Mouse (Mus musculus) monocyte, adult 2 months (primary cell): Measurements from ENCODE around the gene Cd69.
A peak's percentile ranks its signal among the peaks of the same experiment; 100 is the strongest.

Source experiments
- DNase-seq, 2 experiments: peaks; one replicate each; pipeline ENCODE4 v3.0.0; 2022; ENCODE audit warnings: low spot score in 2 of 2, low read depth in 1 of 2

The Cd69 gene

DNA sequence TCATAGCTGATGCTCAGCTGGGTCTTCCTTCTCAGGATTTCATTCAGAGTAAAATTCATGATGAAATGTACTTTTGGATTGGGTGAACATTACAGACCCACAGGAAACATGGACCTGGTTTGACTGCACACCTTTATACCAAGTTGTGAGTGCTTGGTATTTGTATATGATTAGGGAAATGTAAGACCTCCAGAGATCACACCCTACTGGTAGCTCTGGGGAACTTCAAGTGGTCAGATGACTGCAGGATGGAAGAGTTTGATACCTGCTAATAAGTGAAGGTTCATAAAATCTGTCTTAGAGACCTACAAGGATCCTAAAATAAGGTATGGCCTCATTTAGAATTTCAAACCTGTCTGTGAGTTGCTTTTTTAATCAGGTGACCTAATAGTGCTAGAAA lies 27.0 kb downstream of the Cd69 start:
- DNase-seq: no peak

- no peak for DNase-seq
Observed at GRCm38 (mm10) chr6:129246992-129247391, 28.2 kb downstream of the Cd69 start.

DNA sequence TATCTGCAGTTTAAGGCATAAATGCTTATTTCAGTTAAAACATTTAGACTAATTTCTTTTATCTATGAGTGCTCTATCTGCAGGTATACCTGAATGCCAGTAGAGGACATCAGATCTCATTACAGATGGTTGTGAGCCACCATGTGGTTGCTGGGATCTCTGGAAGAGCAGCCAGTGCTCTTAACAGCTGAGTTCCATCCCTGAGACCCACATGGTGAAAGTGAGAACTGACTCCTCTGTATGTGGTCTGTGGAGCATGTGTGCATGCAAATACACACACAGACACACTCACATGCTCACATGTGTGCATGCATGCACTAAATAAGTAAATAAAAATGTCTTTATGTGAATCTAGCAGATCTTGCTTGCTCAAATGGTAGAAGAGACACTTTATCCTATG lies 29.4 kb downstream of the Cd69 start:
- no peak for DNase-seq

GRCm38 (mm10) chr6:129241907-129242306 lies 33.3 kb downstream of the Cd69 start:
- no peak for DNase-seq

DNA sequence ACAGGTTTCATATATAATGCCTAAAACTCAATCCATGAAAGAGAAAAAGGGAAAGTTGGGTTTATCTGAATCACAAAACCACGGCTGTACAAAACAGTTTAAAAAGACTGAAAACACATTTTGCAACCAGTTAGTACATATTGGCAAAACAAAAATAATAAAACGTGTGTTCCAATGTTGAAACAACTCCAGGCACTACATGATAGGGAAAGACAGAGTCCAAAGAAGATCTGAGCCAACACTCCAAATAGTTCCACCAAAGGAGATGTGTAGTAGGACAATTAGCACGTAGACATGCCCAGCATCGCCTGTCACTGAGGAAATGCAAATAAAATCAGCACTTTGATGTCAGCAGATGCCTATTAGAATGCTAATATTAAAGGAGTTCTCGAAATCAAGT lies 33.8 kb downstream of the Cd69 start:
- DNase-seq: no peak

DNA sequence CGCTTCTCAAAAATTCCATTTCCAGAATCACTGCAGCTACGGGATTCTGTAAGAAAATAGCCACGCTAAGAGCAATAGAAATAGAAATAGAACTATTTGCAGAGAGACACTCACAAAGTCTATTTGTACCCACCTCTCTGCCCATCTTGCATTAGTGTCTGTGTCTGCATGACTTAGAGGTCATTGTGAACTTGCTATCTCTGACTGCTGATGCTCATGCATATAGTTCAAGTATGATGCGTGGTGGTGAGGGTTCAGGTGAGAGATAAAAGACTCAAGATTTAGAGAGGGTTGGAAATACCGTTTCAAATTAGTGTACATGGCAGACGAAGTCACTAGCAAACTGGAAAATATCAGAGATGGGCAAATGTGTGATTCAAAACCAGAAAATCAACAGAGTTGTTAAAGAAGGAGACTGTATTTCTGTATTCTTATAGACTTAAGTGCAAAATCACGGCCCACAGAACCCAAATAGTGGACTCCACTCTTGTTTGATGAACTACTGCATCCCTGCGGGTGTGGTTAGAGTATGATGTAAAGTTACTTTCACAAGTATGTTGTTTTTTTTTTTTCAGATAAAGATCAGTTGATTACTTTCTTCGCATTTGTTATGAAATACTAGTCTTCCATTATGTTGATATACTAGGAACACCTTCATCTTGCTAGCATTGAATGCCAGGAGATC lies 35.5 kb downstream of the Cd69 start:
- no peak for DNase-seq

- DNase-seq: no peak
Observed at GRCm38 (mm10) chr6:129238275-129239038, 36.8 kb downstream of the Cd69 start.

- peak; percentile 55 to 76 for DNase-seq
Observed at GRCm38 (mm10) chr6:129237350-129238274, 37.6 kb downstream of the Cd69 start.

- no peak for DNase-seq
Observed at GRCm38 (mm10) chr6:129236652-129237342, 38.4 kb downstream of the Cd69 start.

DNA sequence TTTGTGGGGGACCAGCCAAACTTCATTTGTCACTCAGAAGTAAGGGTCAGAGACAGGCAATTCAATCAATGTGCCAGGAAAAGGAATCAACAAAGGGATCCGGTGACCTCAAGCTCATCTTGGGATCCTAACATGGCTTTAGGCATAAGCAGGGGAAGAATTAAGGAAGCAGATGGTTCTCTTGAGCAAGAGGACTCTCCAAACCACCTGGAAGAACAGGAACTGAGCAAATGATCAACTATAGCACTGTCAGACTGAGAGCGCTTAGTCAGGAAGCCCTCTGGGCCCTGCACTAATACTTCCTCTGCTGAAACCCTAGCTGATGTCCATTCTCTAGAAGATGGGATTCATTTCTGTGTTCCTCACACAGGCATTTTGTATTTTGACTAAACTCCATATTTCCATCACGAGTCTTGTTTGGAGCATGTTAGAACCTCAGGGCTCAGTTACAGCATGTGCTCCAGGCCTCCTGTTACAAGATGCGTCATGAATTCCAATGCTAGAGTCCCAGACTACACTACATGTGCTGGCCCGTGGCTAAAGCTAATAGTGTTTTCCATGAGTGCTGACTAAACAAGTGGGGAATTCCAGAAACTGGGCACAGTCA lies 39.3 kb downstream of the Cd69 start:
- DNase-seq: peak in 1 of 2 experiments; percentile 51

GRCm38 (mm10) chr6:129234456-129235360 lies 40.5 kb downstream of the Cd69 start:
- DNase-seq: no peak

GRCm38 (mm10) chr6:129233955-129234369 lies 41.3 kb downstream of the Cd69 start:
- DNase-seq: no peak

- DNase-seq: peak in 1 of 2 experiments; percentile 31
Observed at GRCm38 (mm10) chr6:129233366-129233954, 41.8 kb downstream of the Cd69 start.

DNA sequence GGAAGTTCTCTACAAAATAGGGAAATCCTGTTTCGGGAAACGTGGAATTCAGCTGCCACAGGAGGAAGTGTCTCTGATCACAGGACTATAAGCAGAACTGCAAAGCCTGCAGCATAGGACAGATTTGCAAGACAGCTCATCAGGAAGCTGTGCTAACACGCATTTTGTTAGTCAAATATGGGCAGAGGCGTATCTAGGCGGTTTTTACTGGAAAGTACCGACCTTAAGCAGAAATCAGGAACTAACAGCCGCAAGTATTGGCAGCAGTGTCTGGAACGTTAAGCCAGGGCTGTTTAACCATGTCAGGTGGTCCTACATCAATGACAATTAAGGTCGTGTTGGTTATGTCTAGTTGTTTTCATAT lies 42.4 kb downstream of the Cd69 start:
- DNase-seq: peak; percentile 51 to 72

- DNase-seq: no peak
Observed at GRCm38 (mm10) chr6:129232005-129232841, 43.0 kb downstream of the Cd69 start.

GRCm38 (mm10) chr6:129229774-129230578 lies 45.3 kb downstream of the Cd69 start:
- no peak for DNase-seq
